Mouse (Mus musculus) midbrain, embryonic 14.5 days (tissue): ENCODE results near the gene Dennd1a. TPM values are rescaled to one million over a fixed set of nuclear protein-coding genes. Genes with fewer than 3 reads are reported as not detected.
A peak's percentile ranks its signal among the peaks of the same experiment; 100 is the strongest.

Source experiments
- ATAC-seq: fragments of 200-750 bp; cut with Nextera tagmentation; 2 replicates; pipeline ENCODE4 v1.8.0; 2017; ENCODE audit warnings: moderate number of reproducible peaks, moderate library complexity; ENCODE audit not compliant: low FRiP score, low TSS enrichment
- DNase-seq: peaks from one replicate; pipeline ENCODE4 v3.0.0-alpha.2; 2015
- H3K27ac ChIP-seq: fragments of 300-500 bp; sonication (generic); replicated peaks from 2 replicates; pipeline ENCODE4 v1.5.1; 2014; ENCODE audit warnings: mild to moderate bottlenecking, low read depth, low read length, moderate library complexity
- H3K27me3 ChIP-seq: fragments of 300-500 bp; sonication (generic); 2 replicates; pipeline ENCODE4 v1.6.1; 2014; ENCODE audit warnings: low read length, control low read depth, mixed read lengths; ENCODE audit not compliant: control insufficient read depth, insufficient read depth
- H3K36me3 ChIP-seq: fragments of 300-500 bp; sonication (generic); 2 replicates; pipeline ENCODE4 v1.6.1; 2014; ENCODE audit warnings: low read length, control low read depth; ENCODE audit not compliant: control insufficient read depth, insufficient read depth
- H3K4me1 ChIP-seq: fragments of 300-500 bp; sonication (generic); 2 replicates; pipeline ENCODE4 v1.6.1; 2014; ENCODE audit warnings: mild to moderate bottlenecking, antibody characterized with exemption, low read length, control low read depth; ENCODE audit not compliant: control insufficient read depth, insufficient read depth
- H3K4me2 ChIP-seq: fragments of 300-500 bp; sonication (generic); 2 replicates; pipeline ENCODE4 v1.6.1; 2014; ENCODE audit warnings: mild to moderate bottlenecking, low read length, moderate library complexity
- H3K4me3 ChIP-seq: fragments of 300-500 bp; sonication (generic); replicated peaks from 2 replicates; pipeline ENCODE4 v1.5.1; 2014; ENCODE audit warnings: low read depth, low read length
- H3K9ac ChIP-seq: fragments of 300-500 bp; sonication (generic); replicated peaks from 2 replicates; pipeline ENCODE4 v1.6.1; 2014; ENCODE audit warnings: mild to moderate bottlenecking, low read length, moderate library complexity
- H3K9me3 ChIP-seq: fragments of 300-500 bp; sonication (generic); 2 replicates; pipeline ENCODE4 v1.6.1; 2016; ENCODE audit warnings: low read length, control low read depth, mixed read lengths; ENCODE audit not compliant: control insufficient read depth
- WGBS: fragments of 180-500 bp; shearing (Covaris S2); extraction: QIAGEN DNeasy Blood & Tissue Kit; methylation state at CpG from one replicate; pipeline ENCODE4 v1.1.7; 2014; 5-methylcytosine and 5-hydroxymethylcytosine counted together
- polyA plus RNA-seq: library from polyadenylated mRNA; unstranded; fragments of >200 nt; fragmentation: Nextera tagmentation; extraction: Ambion mirVana; gene quantifications from 2 replicates; pipeline ENCODE4 v1.2.1, GENCODE M21; 2014

Gene Dennd1a
- polyA plus RNA-seq, 1 experiment from 2014 or later: 16.6 TPM

DNA sequence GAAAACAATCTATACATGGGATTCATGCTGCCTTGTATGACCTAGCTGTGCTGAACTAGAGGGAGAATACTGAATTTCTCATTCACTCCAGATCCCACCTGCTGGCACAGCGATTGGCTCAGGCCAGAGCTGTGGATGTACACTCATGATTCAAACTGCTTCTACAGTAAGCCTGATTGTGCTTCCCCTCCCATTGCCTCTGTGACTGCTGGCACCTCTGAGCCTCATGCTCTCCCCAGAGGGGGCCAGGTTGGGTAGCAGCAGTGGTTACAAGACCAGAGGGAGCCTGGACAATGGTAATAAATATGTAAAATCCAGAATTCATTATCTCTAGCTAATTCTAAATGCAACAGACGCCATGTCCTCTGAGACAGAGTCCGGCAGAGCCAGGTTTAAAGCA, 404.0 kb downstream of the Dennd1a start:
- DNase-seq (peak; percentile 55), ATAC-seq (peak; percentile 46; the same call in 1 of the 2 replicates)
- Histone ChIP-seq H3K4me1 (peaks cover 17% of the 10 kb centered on the region), H3K27ac (peak overlapping the region; percentile 45; the same call in 1 of the 2 replicates), H3K9ac (0 out of 2 replicates have a peak overlapping the region, but pooled peaks have one; percentile 20), H3K27me3 (no peaks in the 10 kb centered on the region), H3K4me3 (no peak overlapping the region), H3K36me3 (no peaks in the 10 kb centered on the region), H3K4me2 (no peak overlapping the region), H3K9me3 (no peaks in the 10 kb centered on the region)
- WGBS: 23% methylated on average over 3 of the region's 3 CpGs

DNA sequence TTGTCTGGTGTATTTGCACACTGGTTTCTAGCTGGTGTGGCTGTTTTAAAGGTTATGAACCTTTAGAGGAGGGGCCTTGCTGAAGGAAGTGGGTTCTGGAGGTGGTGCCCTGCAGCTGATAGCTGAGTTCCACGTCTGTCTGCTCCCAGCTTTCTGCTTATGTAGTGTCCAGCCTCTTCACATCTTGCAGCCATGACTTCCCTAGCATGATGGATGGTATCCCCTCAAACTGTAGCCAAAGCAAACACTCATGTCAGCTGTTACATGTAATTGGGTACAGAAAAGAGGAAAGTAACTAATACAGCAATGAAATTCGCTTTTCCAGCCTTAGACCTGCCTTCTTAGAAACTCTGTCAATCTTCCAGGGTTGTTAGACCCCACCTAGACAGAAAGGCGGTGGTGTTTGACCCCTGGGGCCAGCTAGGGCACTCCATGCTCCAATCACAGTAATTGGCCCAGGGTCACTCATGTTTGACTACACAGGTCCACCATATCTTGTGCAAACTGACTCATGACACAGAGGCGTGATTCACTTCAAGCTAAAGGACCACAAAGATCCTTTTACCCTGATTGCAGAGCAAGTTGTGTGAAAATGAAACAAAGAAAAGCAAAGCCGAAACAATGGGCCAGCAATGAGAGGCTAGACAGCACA, 405.8 kb downstream of the Dennd1a start:
- no peak overlapping the region for H3K4me3 ChIP-seq
- H3K4me1 ChIP-seq: peaks cover 17% of the 10 kb centered on the region
- ATAC-seq: no peak
- H3K27ac ChIP-seq: no peak overlapping the region
- H3K27me3 ChIP-seq: no peaks in the 10 kb centered on the region
- no peaks in the 10 kb centered on the region for H3K36me3 ChIP-seq
- no peak overlapping the region for H3K4me2 ChIP-seq
- no peaks in the 10 kb centered on the region for H3K9me3 ChIP-seq
- whole genome bisulfite sequencing: 80% methylated on average over 5 of the region's 5 CpGs
- no peak overlapping the region for H3K9ac ChIP-seq
- DNase-seq: no peak

DNA sequence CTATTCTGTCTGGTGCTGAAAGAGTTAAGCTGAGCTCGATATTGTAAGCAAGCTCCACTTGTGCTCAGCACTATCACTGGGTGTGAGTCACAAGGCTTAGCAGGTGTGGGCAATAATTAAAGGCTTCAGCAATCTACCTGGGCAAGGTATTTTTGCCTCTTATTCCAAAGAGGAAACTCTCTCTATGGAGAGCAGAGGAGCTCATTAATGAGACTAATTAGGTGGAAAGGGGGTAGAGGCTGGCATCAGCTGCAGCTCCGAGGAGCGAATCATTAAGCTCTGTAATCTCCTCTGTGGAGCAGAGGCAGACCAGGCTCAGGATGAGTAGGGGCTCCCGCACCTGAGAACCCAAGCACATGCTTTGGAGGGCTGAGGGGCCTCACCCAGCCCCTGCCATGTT, 407.5 kb downstream of the Dennd1a start:
- WGBS: 31% methylated on average over 4 of the region's 4 CpGs
- no peak overlapping the region for H3K9ac ChIP-seq
- no peaks in the 10 kb centered on the region for H3K36me3 ChIP-seq
- H3K27ac ChIP-seq: peak overlapping the region; percentile 49
- DNase-seq: peak; percentile 49
- no peak overlapping the region for H3K4me2 ChIP-seq
- peak; percentile 55; the same call in 1 of the 2 replicates for ATAC-seq
- H3K27me3 ChIP-seq: no peaks in the 10 kb centered on the region
- H3K4me1 ChIP-seq: peaks cover 17% of the 10 kb centered on the region
- H3K4me3 ChIP-seq: no peak overlapping the region
- H3K9me3 ChIP-seq: no peaks in the 10 kb centered on the region

DNA sequence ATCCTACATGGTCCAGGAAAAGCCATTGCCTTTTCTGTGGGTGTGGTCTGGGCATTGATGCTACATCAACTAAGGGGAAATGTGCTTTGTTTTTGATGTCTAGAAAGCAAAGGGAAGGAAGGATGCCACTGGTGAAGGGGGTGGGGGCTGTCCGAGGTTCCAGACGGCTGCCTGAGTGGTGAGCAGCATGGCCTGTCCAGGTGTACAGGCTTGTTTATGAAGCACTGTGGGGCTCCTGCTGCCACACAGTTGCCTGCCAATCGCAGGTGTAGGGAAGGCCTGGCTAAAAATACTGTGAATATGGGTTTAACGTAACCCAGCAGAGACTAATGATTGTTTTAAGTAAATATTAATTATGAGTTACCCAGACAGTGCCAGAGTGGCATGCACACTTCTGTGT, 414.4 kb downstream of the Dennd1a start:
- no peak for ATAC-seq
- no peak overlapping the region for H3K9ac ChIP-seq
- no peaks in the 10 kb centered on the region for H3K36me3 ChIP-seq
- no peak overlapping the region for H3K27ac ChIP-seq
- no peaks in the 10 kb centered on the region for H3K9me3 ChIP-seq
- 66% methylated on average over 4 of the region's 4 CpGs for WGBS
- H3K4me2 ChIP-seq: no peak overlapping the region
- DNase-seq: no peak
- no peaks in the 10 kb centered on the region for H3K27me3 ChIP-seq
- no peak overlapping the region for H3K4me3 ChIP-seq
- H3K4me1 ChIP-seq: peaks cover 3% of the 10 kb centered on the region; the same call in 1 of the 2 replicates

DNA sequence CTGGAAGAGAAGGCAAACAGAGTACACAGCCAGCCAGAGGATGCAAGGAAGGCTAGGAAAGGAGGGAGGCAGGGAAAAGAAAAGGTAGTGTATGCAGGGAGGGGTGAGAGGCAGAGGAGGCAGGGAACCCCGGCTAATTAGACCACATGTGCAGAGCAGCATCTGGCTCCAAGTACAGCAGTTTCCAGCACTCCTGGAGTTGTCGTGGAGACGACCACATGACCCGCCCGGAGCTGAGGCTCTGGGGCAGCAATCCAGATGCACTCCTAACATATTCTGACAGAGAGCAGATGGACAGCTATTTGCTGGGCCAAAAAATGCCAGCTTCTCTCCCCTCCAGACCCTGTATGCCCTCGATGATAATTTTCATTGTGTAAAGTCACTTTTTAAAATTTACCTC, 417.6 kb downstream of the Dennd1a start:
- DNase-seq (peak; percentile 47), ATAC-seq (peak; percentile 60; the same call in 1 of the 2 replicates)
- Histone ChIP-seq H3K9me3 (no peaks in the 10 kb centered on the region), H3K27me3 (no peaks in the 10 kb centered on the region), H3K36me3 (no peaks in the 10 kb centered on the region), H3K4me3 (no peak overlapping the region), H3K4me1 (peaks cover 3% of the 10 kb centered on the region; the same call in 1 of the 2 replicates), H3K4me2 (no peak overlapping the region), H3K27ac (no peak overlapping the region), H3K9ac (no peak overlapping the region)
- WGBS: 35% methylated on average over 6 of the region's 6 CpGs

DNA sequence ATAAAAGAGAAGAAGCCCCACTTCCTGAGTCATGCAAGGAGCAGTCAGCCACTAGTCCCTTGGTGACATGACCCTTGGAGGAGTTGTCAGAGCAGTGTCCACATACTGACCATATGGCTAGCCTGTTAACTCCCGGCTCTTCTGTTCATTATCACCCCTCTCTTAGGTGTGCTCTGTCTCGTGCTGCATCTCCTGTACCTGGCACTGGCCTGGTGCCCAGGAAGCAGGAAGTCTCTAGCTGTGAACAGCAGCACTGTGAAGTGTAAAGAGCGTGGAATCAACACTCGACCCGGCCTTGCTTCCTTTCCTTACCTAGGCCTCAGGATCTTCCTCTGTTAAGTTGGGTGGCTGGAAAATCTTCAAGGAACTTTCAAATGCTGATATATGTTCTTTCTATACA, 419.8 kb downstream of the Dennd1a start:
- Histone ChIP-seq H3K27me3 (no peaks in the 10 kb centered on the region), H3K4me2 (no peak overlapping the region), H3K4me1 (peaks cover 3% of the 10 kb centered on the region; the same call in 1 of the 2 replicates), H3K9ac (no peak overlapping the region), H3K4me3 (no peak overlapping the region), H3K9me3 (no peaks in the 10 kb centered on the region), H3K36me3 (no peaks in the 10 kb centered on the region), H3K27ac (no peak overlapping the region)
- WGBS: 87% methylated on average over 5 of the region's 5 CpGs
- ATAC-seq (0 out of 2 replicates have a peak, but pooled peaks have one; percentile 24), DNase-seq (no peak)

DNA sequence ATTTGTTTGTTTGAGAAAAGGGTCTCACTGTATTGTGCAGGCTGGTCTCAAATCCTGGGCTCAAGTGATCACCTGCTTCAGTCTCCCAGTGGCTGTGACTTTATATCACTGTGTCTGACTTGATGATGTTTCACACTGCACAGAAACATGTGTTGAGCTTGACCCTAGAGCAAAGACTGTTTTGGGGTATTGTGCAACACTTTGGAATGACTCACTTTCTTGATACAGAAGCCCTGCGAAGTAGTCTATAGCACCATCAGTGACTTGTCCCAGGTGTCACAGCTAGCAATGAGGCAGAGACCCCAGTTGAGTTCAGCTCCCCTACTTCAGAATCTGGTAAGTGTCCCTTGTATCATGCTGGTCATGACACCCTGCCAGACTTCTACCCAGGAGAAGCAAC, 429.7 kb downstream of the Dennd1a start:
- Histone ChIP-seq H3K4me2 (no peak overlapping the region), H3K4me3 (no peak overlapping the region), H3K9ac (no peak overlapping the region), H3K36me3 (0 out of 2 replicates have a peak, but pooled peaks cover 4% of the 10 kb centered on the region), H3K27me3 (no peaks in the 10 kb centered on the region), H3K9me3 (no peaks in the 10 kb centered on the region), H3K27ac (no peak overlapping the region), H3K4me1 (no peaks in the 10 kb centered on the region)
- WGBS: 95% methylated on average over 1 of the region's 1 CpGs
- DNase-seq (no peak), ATAC-seq (no peak)

DNA sequence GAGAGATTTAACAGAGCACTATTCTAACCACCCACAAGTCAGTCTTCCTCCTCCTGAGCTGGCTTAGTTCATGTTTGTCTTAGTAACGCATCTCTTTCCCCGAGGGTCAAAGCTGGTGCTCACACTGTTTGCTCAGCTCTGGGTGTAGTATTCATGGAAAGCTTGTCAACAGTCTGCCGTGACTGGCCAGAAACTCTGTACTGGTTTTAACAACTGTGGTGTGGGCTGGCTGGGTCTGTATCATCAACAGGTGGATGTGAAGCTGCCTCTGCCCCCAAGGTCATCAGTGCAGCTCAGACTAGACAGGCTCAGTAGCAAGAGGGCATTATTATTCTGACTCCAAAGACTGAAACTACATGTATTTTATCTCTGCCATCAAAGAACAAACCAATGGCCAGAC, 430.2 kb downstream of the Dennd1a start:
- ATAC-seq (no peak), DNase-seq (no peak)
- H3K4me2 ChIP-seq: no peak overlapping the region
- H3K9me3 ChIP-seq: no peaks in the 10 kb centered on the region
- 81% methylated on average over 3 of the region's 3 CpGs for WGBS
- H3K9ac ChIP-seq: no peak overlapping the region
- 0 out of 2 replicates have a peak, but pooled peaks cover 4% of the 10 kb centered on the region for H3K36me3 ChIP-seq
- no peak overlapping the region for H3K27ac ChIP-seq
- H3K4me3 ChIP-seq: no peak overlapping the region
- H3K4me1 ChIP-seq: 0 out of 2 replicates have a peak, but pooled peaks cover under 1% of the 10 kb centered on the region
- H3K27me3 ChIP-seq: no peaks in the 10 kb centered on the region

DNA sequence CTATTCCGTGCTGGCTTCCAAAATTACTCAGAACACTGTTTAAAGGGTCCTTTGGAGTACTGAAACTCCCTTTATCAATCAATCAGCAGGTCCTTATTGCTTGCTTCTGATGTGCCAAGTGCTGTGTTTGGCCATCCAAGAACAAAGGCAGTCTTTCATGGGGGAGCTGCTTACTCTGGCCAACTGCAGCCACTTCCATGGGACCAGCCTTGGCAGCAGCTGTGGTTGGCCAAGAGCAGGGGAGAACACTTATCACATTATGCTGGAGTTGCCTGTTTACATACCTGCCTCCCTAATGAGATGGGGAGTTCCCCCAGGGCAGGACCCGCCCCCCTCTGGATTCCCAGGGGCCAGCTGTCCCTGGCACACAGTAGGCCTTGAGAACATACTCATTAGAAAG, 432.0 kb downstream of the Dennd1a start:
- no peak for ATAC-seq

More for the DNA sequence above, 432.0 kb downstream of the Dennd1a start:
- no peak overlapping the region for H3K4me2 ChIP-seq
- H3K27me3 ChIP-seq: no peaks in the 10 kb centered on the region
- H3K4me3 ChIP-seq: no peak overlapping the region
- H3K27ac ChIP-seq: no peak overlapping the region
- 79% methylated on average over 2 of the region's 2 CpGs for WGBS
- no peak for DNase-seq
- H3K36me3 ChIP-seq: 0 out of 2 replicates have a peak, but pooled peaks cover 4% of the 10 kb centered on the region
- H3K9me3 ChIP-seq: no peaks in the 10 kb centered on the region
- H3K9ac ChIP-seq: no peak overlapping the region
- peaks cover 6% of the 10 kb centered on the region; the same call in 1 of the 2 replicates for H3K4me1 ChIP-seq
